Comparison of ENCODE assay signal across 9 mouse cellular contexts in genomic region chr15:102072963-102073558, GRCm38 (mm10). TPM values are rescaled to one million over a fixed set of nuclear protein-coding genes. Genes with fewer than 3 reads are reported as not detected.
A peak's percentile ranks its signal among the peaks of the same experiment; 100 is the strongest.
DNase-seq lines count a peak whose midpoint lies in the region; ATAC-seq and TF ChIP-seq lines count a peak whose summit lies in the region.
"Had no signal": no experiment of that assay in that cellular context is flagged by ENCODE, and none has a peak within 500 bp of the region (broad histone marks: within the 10 kb centered on the region; RNA-seq: fewer than 3 reads in every experiment).

No protein-coding gene starts in this region.

- peaks cover 6% of the 10 kb centered on the region; the same call in 1 of the 2 replicates for H3K4me1 ChIP-seq in heart, embryonic 11.5 days (ENCODE audit: control insufficient read depth, insufficient read depth, low read length)
- peaks cover 47% of the 10 kb centered on the region for H3K4me1 ChIP-seq in E14TG2a.4 (replicated peaks; ENCODE audit: low read depth, low read length)
- H3K4me1 ChIP-seq in forebrain, embryonic 13.5 days: peaks cover 28% of the 10 kb centered on the region
- peaks cover 7 to 30% of the 10 kb centered on the region in 2 experiments for H3K4me1 ChIP-seq in liver, embryonic 14.5 days (replicated peaks; ENCODE audit: control insufficient read depth in 2 of 2, insufficient read depth in 2 of 2, low read length in 1 of 2)

- H3K27ac ChIP-seq in heart, embryonic 11.5 days (ENCODE audit: low read depth, low read length): no peak overlapping the region
- H3K27ac ChIP-seq in forebrain, embryonic 13.5 days: 0 out of 2 replicates have a peak overlapping the region, but pooled peaks have one; percentile 94
- H3K27ac ChIP-seq in liver, embryonic 14.5 days: peak overlapping the region; percentile 47

- no peak for TF ChIP-seq CTCF in E14TG2a.4 (conservative IDR thresholded peaks at IDR 0.05; ENCODE audit: low read length)
- no peak for TF ChIP-seq CTCF in liver, embryonic 14.5 days (IDR thresholded peaks at IDR 0.05; ENCODE audit: low read depth)

- peak overlapping the region; percentile 59 for H3K9ac ChIP-seq in heart, embryonic 11.5 days (ENCODE audit: low read depth, low read length)
- H3K9ac ChIP-seq in forebrain, embryonic 13.5 days: peak overlapping the region; percentile 95
- H3K9ac ChIP-seq in liver, embryonic 14.5 days (replicated peaks): peak overlapping the region; percentile 52

- intact Hi-C loops in heart, postnatal 36 days (cut with DNase I): no loop called here

- no peak for DNase-seq in heart, postnatal 36 days
- no peak for DNase-seq in liver, embryonic 14.5 days (ENCODE audit: low read depth in 3 of 3, low spot score in 3 of 3)
- no peak for DNase-seq in left cerebral cortex, adult 11 months (ENCODE audit: low spot score)
- no peak for DNase-seq in layer of hippocampus, adult 9-10 months (ENCODE audit: low spot score)
- no peak for DNase-seq in left cerebral cortex, adult 18-20 months (ENCODE audit: low spot score in 2 of 2)

- no peaks in the 10 kb centered on the region for H3K9me3 ChIP-seq in heart, embryonic 11.5 days (replicated peaks; ENCODE audit: control insufficient read depth, low read length)
- H3K9me3 ChIP-seq in E14TG2a.4 (ENCODE audit: low read length): no peaks in the 10 kb centered on the region
- H3K9me3 ChIP-seq in forebrain, embryonic 13.5 days (replicated peaks): no peaks in the 10 kb centered on the region
- no peaks in the 10 kb centered on the region for H3K9me3 ChIP-seq in liver, embryonic 14.5 days (ENCODE audit: control insufficient read depth, low read length)

- TF ChIP-seq EP300 in liver, embryonic 14.5 days (IDR thresholded peaks at IDR 0.05; ENCODE audit: low read depth): peak; percentile 13; the same call in 1 of the 2 replicates

- H3K27me3 ChIP-seq in heart, embryonic 11.5 days (ENCODE audit: control insufficient read depth, insufficient read depth, low read length): no peaks in the 10 kb centered on the region
- H3K27me3 ChIP-seq in E14TG2a.4 (ENCODE audit: insufficient read depth, low read length): 0 out of 2 replicates have a peak, but pooled peaks cover 2% of the 10 kb centered on the region
- peaks cover 14% of the 10 kb centered on the region; the same call in 1 of the 2 replicates for H3K27me3 ChIP-seq in forebrain, embryonic 13.5 days
- H3K27me3 ChIP-seq in liver, embryonic 14.5 days (ENCODE audit: control insufficient read depth, insufficient read depth, low read length): no peaks in the 10 kb centered on the region

- peak overlapping the region; percentile 88 for H3K4me3 ChIP-seq in heart, embryonic 11.5 days (ENCODE audit: low read depth, low read length)
- peak overlapping the region; percentile 99 for H3K4me3 ChIP-seq in E14TG2a.4 (replicated peaks; ENCODE audit: low read length)
- peak overlapping the region; percentile 94 for H3K4me3 ChIP-seq in forebrain, embryonic 13.5 days
- peak overlapping the region; percentile 50 to 99 for H3K4me3 ChIP-seq in liver, embryonic 14.5 days (ENCODE audit: insufficient read depth in 1 of 2, low read depth in 2 of 2, low read length in 2 of 2)

- 15% methylated on average over 6 of the region's 6 CpGs for WGBS in heart, embryonic 11.5 days (ENCODE audit: insufficient replicate concordance)
- WGBS in forebrain, embryonic 13.5 days: 15% methylated on average over 6 of the region's 6 CpGs
- 16% methylated on average over 6 of the region's 6 CpGs for WGBS in liver, embryonic 14.5 days (ENCODE audit: insufficient replicate concordance)

- peak overlapping the region; percentile 63 for H3K4me2 ChIP-seq in heart, embryonic 11.5 days
- peak overlapping the region; percentile 55 for H3K4me2 ChIP-seq in forebrain, embryonic 13.5 days
- peak overlapping the region; percentile 98 for H3K4me2 ChIP-seq in liver, embryonic 14.5 days (ENCODE audit: low read depth)

- H3K36me3 ChIP-seq in heart, embryonic 11.5 days (ENCODE audit: control insufficient read depth, insufficient read depth, low read length): no peaks in the 10 kb centered on the region
- H3K36me3 ChIP-seq in E14TG2a.4 (ENCODE audit: insufficient read depth, low read length): peaks cover 29% of the 10 kb centered on the region
- H3K36me3 ChIP-seq in forebrain, embryonic 13.5 days (ENCODE audit: poor library complexity, severe bottlenecking): no peaks in the 10 kb centered on the region
- H3K36me3 ChIP-seq in liver, embryonic 14.5 days (replicated peaks; ENCODE audit: control insufficient read depth, insufficient read depth, low read depth): no peaks in the 10 kb centered on the region

- 0 out of 2 replicates have a peak, but pooled peaks have one; percentile 5 for ATAC-seq in heart, embryonic 11.5 days (replicated peaks; ENCODE audit: insufficient number of reproducible peaks, low FRiP score, low TSS enrichment)
- peak; percentile 48 for ATAC-seq in forebrain, embryonic 13.5 days
- peak; percentile 3; the same call in 1 of the 2 replicates for ATAC-seq in liver, embryonic 14.5 days (ENCODE audit: insufficient read depth)

RNA-seq across cellular contexts. Expression of gene Eif4b, which starts 0.5 kb away (rescaled TPM):
- 71.6 and 83.5 TPM in 2 replicates for polyA plus RNA-seq in heart, embryonic 11.5 days (2014; fragmentation: Nextera tagmentation; extraction: Ambion mirVana)
- total RNA-seq in heart, postnatal 36 days (2021): 100 to 1,000 TPM; 149 to 165 TPM
- polyA plus RNA-seq in forebrain, embryonic 13.5 days (2015; fragmentation: Nextera tagmentation; extraction: Ambion mirVana): 90.5 and 102 TPM in 2 replicates
- polyA plus RNA-seq in liver, embryonic 14.5 days (2012; rRNA removed): 42.8 and 66.4 TPM in 2 replicates
- polyA plus RNA-seq in liver, embryonic 14.5 days (2014; fragmentation: Nextera tagmentation; extraction: Ambion mirVana): 47.8 and 57.5 TPM in 2 replicates
- 100 to 1,000 TPM; 173 to 179 TPM for total RNA-seq in left cerebral cortex, adult 18-20 months (2021)

RNA-seq across cellular contexts. Expression of gene Tns2, which starts 27.2 kb away (rescaled TPM):
- polyA plus RNA-seq in heart, embryonic 11.5 days (2014; fragmentation: Nextera tagmentation; extraction: Ambion mirVana): 25.0 and 25.4 TPM in 2 replicates
- 100 to 1,000 TPM; 128 to 129 TPM for total RNA-seq in heart, postnatal 36 days (2021)
- polyA plus RNA-seq in forebrain, embryonic 13.5 days (2015; fragmentation: Nextera tagmentation; extraction: Ambion mirVana): 4.5 and 6.7 TPM in 2 replicates
- polyA plus RNA-seq in liver, embryonic 14.5 days (2012; rRNA removed): 4.9 and 5.2 TPM in 2 replicates
- 3.7 and 4.3 TPM in 2 replicates for polyA plus RNA-seq in liver, embryonic 14.5 days (2014; fragmentation: Nextera tagmentation; extraction: Ambion mirVana)
- 10 to 100 TPM; 16.0 to 21.8 TPM for total RNA-seq in left cerebral cortex, adult 18-20 months (2021)
- total RNA-seq: common myeloid progenitor, adult 5-6 weeks had no signal

RNA-seq across cellular contexts. Expression of gene Krt18, which starts 45.1 kb away (rescaled TPM):
- 39.3 and 41.9 TPM in 2 replicates for polyA plus RNA-seq in heart, embryonic 11.5 days (2014; fragmentation: Nextera tagmentation; extraction: Ambion mirVana)
- 1 to 10 TPM; 2.5 to 5.1 TPM for total RNA-seq in heart, postnatal 36 days (2021)
- 2.4 and 6.3 TPM in 2 replicates for polyA plus RNA-seq in forebrain, embryonic 13.5 days (2015; fragmentation: Nextera tagmentation; extraction: Ambion mirVana)
- polyA plus RNA-seq in liver, embryonic 14.5 days (2012; rRNA removed): 25.8 and 31.5 TPM in 2 replicates
- 86.9 and 87.6 TPM in 2 replicates for polyA plus RNA-seq in liver, embryonic 14.5 days (2014; fragmentation: Nextera tagmentation; extraction: Ambion mirVana)
- total RNA-seq in left cerebral cortex, adult 18-20 months (2021): under 1 TPM in 1 of 2 experiments, not detected in 1; 0.26 TPM
